Mouse (Mus musculus): ENCODE data around the gene Fam25c. TPM values are rescaled to one million over a fixed set of nuclear protein-coding genes. Genes with fewer than 3 reads are reported as not detected.

Fam25c gene
- polyA plus RNA-seq (2012; rRNA removed), result 0.85 TPM in 1 of 2 replicates, not detected in the other

DNA sequence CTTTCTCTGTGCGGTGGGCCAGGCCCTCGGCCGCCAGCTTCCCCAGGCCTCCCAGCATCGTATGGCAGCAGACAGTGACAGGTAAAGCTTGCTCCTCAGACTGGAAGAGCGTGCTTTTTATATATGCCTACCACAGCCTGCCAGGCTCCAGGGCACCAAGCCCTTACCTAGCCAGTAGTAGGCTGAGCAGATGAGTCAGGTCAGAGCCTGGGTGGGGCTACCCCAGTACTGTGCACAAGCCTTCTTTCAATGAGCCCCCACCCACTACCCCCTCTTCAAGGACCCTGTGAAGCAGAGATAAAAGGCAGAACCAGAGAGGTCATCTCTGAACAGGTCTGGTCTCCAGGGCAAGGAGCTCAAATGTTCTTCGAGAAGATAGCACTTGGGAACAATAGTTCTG, at the start of gene Fam25c:
TSS of gene Fam25c (minus strand) at position 133 of the 400 bp plus-strand sequence.
- no peak for DNase-seq (ENCODE audit: low read depth)
- TF ChIP-seq POLR2A (IDR thresholded peaks at IDR 0.05; ENCODE audit: borderline replicate concordance, extremely low read depth, insufficient read depth, insufficient read length, poor library complexity, severe bottlenecking), result no peak
- no peak for TF ChIP-seq CTCF (IDR thresholded peaks at IDR 0.05; ENCODE audit: borderline replicate concordance, extremely low read depth, insufficient read depth, insufficient read length)

- DNase-seq (ENCODE audit: low read depth), result no peak
- TF ChIP-seq CTCF (IDR thresholded peaks at IDR 0.05; ENCODE audit: borderline replicate concordance, extremely low read depth, insufficient read depth, insufficient read length) (no peak), POLR2A (IDR thresholded peaks at IDR 0.05; ENCODE audit: borderline replicate concordance, extremely low read depth, insufficient read depth, insufficient read length, poor library complexity, severe bottlenecking) (no peak)
These were observed 48.2 kb upstream of the Fam25c start for GRCm38 (mm10) chr14:34403424-34403823.

- no peak for DNase-seq (ENCODE audit: low read depth)
- TF ChIP-seq POLR2A (IDR thresholded peaks at IDR 0.05; ENCODE audit: borderline replicate concordance, extremely low read depth, insufficient read depth, insufficient read length, poor library complexity, severe bottlenecking), result no peak
- TF ChIP-seq CTCF (IDR thresholded peaks at IDR 0.05; ENCODE audit: borderline replicate concordance, extremely low read depth, insufficient read depth, insufficient read length), result no peak
These were observed 47.6 kb upstream of the Fam25c start for GRCm38 (mm10) chr14:34402871-34403270.

- peak; percentile 83 for TF ChIP-seq CTCF (IDR thresholded peaks at IDR 0.05; ENCODE audit: borderline replicate concordance, extremely low read depth, insufficient read depth, insufficient read length)
- TF ChIP-seq POLR2A (IDR thresholded peaks at IDR 0.05; ENCODE audit: borderline replicate concordance, extremely low read depth, insufficient read depth, insufficient read length, poor library complexity, severe bottlenecking), result no peak
These were observed 45.9 kb upstream of the Fam25c start for GRCm38 (mm10) chr14:34401135-34401534.

DNA sequence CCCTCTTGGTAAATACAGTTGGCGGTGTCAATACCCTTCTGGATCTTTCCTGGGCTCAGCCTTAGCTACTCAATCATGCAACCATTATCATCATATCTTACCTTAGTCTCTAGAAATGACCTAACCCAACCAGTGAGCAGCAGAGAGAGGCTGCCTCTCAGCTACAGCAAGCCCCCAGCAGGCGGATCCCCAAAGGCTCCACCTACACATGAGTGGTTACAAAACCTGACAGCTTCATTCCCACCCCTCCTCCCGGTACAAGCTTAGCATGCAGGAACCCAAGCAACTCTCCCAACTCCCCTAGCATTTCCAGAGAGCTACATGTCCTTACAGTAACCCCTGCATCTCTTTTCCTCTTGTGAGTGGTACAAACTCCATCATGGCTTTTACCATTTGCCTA, 44.8 kb upstream of the Fam25c start:
- TF ChIP-seq POLR2A (IDR thresholded peaks at IDR 0.05; ENCODE audit: borderline replicate concordance, extremely low read depth, insufficient read depth, insufficient read length, poor library complexity, severe bottlenecking) (no peak), CTCF (IDR thresholded peaks at IDR 0.05; ENCODE audit: borderline replicate concordance, extremely low read depth, insufficient read depth, insufficient read length) (no peak)
- no peak for DNase-seq (ENCODE audit: low read depth)

More at GRCm38 (mm10) chr14:34401135-34401534, 45.9 kb upstream of the Fam25c start:
- peak; percentile 62 for DNase-seq (ENCODE audit: low read depth)

- DNase-seq (ENCODE audit: low read depth), result no peak
- TF ChIP-seq CTCF (IDR thresholded peaks at IDR 0.05; ENCODE audit: borderline replicate concordance, extremely low read depth, insufficient read depth, insufficient read length), result no peak
- TF ChIP-seq POLR2A (IDR thresholded peaks at IDR 0.05; ENCODE audit: borderline replicate concordance, extremely low read depth, insufficient read depth, insufficient read length, poor library complexity, severe bottlenecking), result no peak
These were observed 44.1 kb upstream of the Fam25c start for GRCm38 (mm10) chr14:34399301-34399700.

DNA sequence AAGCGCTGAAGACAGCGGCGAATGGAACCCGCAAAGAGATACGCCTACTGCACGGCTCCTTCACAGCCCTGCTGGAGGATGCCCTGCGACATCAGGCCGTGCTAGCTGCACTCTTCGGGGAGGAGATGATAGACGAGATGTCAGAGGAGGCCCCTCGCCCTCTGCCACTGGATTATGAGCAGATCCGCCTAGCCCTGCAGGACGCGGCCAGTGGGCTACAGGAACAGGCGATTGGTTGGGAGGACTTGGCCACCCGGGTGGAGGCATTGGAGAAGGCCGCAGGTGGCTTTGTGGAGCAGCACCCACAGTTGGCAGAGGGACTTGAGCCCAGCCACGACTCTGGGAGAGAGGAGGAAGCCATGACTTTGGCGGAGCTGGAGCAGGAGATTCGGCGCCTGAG, 43.7 kb upstream of the Fam25c start:
- no peak for TF ChIP-seq POLR2A (IDR thresholded peaks at IDR 0.05; ENCODE audit: borderline replicate concordance, extremely low read depth, insufficient read depth, insufficient read length, poor library complexity, severe bottlenecking)
- TF ChIP-seq CTCF (IDR thresholded peaks at IDR 0.05; ENCODE audit: borderline replicate concordance, extremely low read depth, insufficient read depth, insufficient read length), result no peak
- DNase-seq (ENCODE audit: low read depth), result no peak

DNA sequence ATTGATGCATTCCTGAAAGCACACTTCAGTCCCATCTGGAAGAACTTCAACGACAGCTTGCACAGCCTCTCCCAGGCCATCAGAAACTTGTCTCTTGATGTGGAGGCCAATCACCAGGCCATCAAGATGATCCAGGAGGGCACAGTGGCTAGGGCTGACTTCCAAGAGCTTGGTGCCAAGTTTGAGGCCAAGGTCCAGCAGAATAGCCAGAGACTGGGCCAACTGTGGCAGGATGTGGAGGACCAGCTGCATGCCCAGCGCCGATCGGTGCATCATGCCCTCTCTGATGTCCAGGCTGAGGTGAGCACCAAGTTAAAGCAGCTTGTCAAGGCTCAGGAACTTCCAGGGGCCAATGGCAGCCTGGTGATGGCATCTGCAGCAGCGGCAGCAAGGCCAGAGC, 42.6 kb upstream of the Fam25c start:
- no peak for TF ChIP-seq POLR2A (IDR thresholded peaks at IDR 0.05; ENCODE audit: borderline replicate concordance, extremely low read depth, insufficient read depth, insufficient read length, poor library complexity, severe bottlenecking)
- no peak for TF ChIP-seq CTCF (IDR thresholded peaks at IDR 0.05; ENCODE audit: borderline replicate concordance, extremely low read depth, insufficient read depth, insufficient read length)
- no peak for DNase-seq (ENCODE audit: low read depth)

- TF ChIP-seq POLR2A (IDR thresholded peaks at IDR 0.05; ENCODE audit: borderline replicate concordance, extremely low read depth, insufficient read depth, insufficient read length, poor library complexity, severe bottlenecking) (no peak), CTCF (IDR thresholded peaks at IDR 0.05; ENCODE audit: borderline replicate concordance, extremely low read depth, insufficient read depth, insufficient read length) (no peak)
These were observed 38.1 kb upstream of the Fam25c start for GRCm38 (mm10) chr14:34393295-34393694.

DNA sequence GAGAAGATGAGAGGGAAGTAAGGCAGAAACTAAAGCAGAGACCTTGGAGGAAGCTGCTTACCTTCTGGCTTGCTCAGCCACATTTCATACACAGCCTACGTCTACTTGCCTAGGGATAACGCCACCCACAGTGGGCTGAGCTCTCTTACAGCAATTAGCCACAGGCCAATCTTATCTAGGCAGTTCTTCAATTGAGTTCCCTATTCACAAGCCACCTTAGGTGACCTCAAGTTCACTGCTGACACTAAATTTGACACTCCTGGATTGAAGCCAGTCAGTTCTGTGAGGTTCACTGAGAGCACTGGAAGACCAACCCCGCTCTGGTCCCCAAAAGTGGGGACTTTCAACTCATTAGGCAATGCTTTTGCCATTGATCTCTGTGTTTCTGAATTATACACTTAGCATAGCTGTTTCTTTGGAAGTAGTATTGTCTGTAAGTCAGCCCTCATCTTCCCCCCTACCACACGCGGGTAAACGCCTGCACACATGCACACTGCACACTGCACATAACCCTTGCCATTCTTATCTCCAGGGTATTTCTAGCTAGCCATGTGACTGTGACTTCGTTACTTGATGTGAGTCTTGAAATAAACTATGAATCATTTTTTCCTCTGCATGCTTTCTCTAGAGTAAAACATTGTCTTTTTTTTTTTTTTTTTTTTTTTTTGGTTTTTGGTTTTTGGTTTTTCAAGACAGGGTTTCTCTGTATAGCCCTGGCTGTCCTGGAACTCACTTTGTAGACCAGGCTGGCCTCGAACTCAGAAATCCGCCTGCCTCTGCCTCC, 27.9 kb upstream of the Fam25c start:
- TF ChIP-seq CTCF (IDR thresholded peaks at IDR 0.05; ENCODE audit: borderline replicate concordance, extremely low read depth, insufficient read depth, insufficient read length) (no peak), POLR2A (IDR thresholded peaks at IDR 0.05; ENCODE audit: borderline replicate concordance, extremely low read depth, insufficient read depth, insufficient read length, poor library complexity, severe bottlenecking) (no peak)

More at GRCm38 (mm10) chr14:34393295-34393694, 38.1 kb upstream of the Fam25c start:
- DNase-seq (ENCODE audit: low read depth), result peak; percentile 28

DNA sequence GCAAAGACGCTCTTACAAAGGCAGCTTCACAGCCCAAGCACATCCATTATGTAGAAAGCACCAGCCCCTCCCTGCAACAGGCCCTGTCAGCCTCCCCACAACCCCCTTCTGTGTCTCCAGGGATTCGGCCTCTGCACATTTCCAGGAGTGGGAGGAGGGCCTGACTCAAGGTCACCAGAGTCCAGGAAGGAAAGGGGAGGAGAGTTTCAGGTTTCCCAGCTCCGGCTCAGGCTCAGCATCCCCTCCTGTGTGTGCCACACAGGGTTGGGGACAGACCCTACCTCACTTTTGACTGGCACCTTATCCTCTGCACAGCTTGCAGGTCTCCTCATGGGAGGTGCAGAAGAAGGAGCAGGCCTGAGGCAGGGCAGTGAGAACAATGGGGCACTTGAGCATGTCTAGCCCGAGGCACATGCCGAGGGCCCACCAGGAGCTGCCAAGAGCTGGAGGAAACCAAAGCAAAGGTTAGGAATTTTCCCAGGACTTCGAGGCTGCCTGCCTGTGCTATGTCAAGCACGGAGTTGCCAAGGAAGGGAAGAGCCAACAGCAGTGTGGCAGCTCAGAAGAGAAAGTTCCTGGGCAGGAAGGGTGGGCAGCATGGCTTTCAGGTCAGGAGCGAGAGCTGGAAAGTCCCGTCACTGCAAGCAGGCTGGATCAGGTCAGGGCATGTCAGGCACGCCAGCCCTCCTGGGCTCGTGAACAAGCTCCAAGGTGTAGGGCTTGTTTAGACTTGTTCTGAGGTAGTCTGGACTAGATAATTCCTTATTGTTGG, 23.5 kb upstream of the Fam25c start:
- TF ChIP-seq CTCF (IDR thresholded peaks at IDR 0.05; ENCODE audit: borderline replicate concordance, extremely low read depth, insufficient read depth, insufficient read length) (no peak), POLR2A (IDR thresholded peaks at IDR 0.05; ENCODE audit: borderline replicate concordance, extremely low read depth, insufficient read depth, insufficient read length, poor library complexity, severe bottlenecking) (no peak)
- DNase-seq (ENCODE audit: low read depth), result peak; percentile 49

More for the DNA sequence above, 27.9 kb upstream of the Fam25c start:
- no peak for DNase-seq (ENCODE audit: low read depth)
